Mouse (Mus musculus): ENCODE results near the gene Dusp22.

Gene Dusp22

GRCm38 (mm10) chr13:30752581-30753187 is 92.9 kb downstream of the Dusp22 start:
- no peak for DNase-seq

- no peak for DNase-seq
Observed at GRCm38 (mm10) chr13:30753441-30753840, 93.6 kb downstream of the Dusp22 start.

- DNase-seq = no peak
Observed at GRCm38 (mm10) chr13:30754066-30754465, 94.3 kb downstream of the Dusp22 start.

- no peak for DNase-seq
Observed at GRCm38 (mm10) chr13:30754825-30755476, 95.2 kb downstream of the Dusp22 start.

- no peak for DNase-seq
Observed at GRCm38 (mm10) chr13:30755577-30755976, 95.8 kb downstream of the Dusp22 start.

- no peak for DNase-seq
Observed at GRCm38 (mm10) chr13:30755998-30756639, 96.3 kb downstream of the Dusp22 start.

- DNase-seq = no peak
Observed at GRCm38 (mm10) chr13:30757264-30757900, 97.6 kb downstream of the Dusp22 start.

- no peak for DNase-seq
Observed at GRCm38 (mm10) chr13:30758789-30759381, 99.1 kb downstream of the Dusp22 start.

- no peak for DNase-seq
Observed at GRCm38 (mm10) chr13:30760374-30761090, 100.7 kb downstream of the Dusp22 start.

All from cerebellum, adult 18-20 months (tissue).